Mouse (Mus musculus) C2C12 (cell line): Measurements from ENCODE around the gene Dtl.

Experiments used
- CTCF ChIP-seq: IDR thresholded peaks from one replicate; pipeline ENCODE4 v1.5.1; 2011; ENCODE audit not compliant: control insufficient read depth, insufficient read depth, insufficient read length
- MAX ChIP-seq: IDR thresholded peaks from one replicate; pipeline ENCODE4 v1.6.1; 2011; ENCODE audit warnings: mild to moderate bottlenecking, control low read depth
- MYOD1 ChIP-seq: IDR thresholded peaks from one replicate; pipeline ENCODE4 v1.6.1; 2011; ENCODE audit warnings: low read depth; ENCODE audit not compliant: control insufficient read depth, insufficient read length
- MYOG ChIP-seq: IDR thresholded peaks from one replicate; pipeline ENCODE4 v1.6.1; 2011; ENCODE audit not compliant: control insufficient read depth, insufficient read length; ENCODE audit errors: extremely low read depth
- USF1 ChIP-seq: IDR thresholded peaks from one replicate; pipeline ENCODE4 v1.6.1; 2011; ENCODE audit warnings: low read depth, mild to moderate bottlenecking, control low read depth, moderate library complexity

DNA sequence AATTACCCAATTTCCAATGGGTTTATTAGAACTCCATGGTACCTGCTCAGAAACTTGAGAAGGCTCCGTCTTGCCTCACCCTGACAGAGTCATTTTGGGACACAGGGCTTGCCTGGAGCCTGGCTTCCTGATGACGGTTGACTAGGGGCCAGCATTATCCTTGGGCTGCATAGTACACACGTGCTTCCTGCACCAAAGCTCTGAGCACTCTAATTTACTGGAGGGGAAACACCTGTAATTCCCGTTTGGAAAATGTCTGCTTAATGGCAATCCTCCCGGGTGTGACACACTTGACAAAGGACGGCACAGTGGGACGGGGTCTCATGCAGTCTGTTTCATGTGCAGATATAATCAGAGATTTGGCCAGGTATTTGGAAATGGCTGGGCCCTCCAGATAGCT is 84.9 kb downstream of the Dtl start:
- no peak for TF ChIP-seq MAX
- no peak for TF ChIP-seq CTCF
- TF ChIP-seq USF1, result no peak
- no peak for TF ChIP-seq MYOG
- TF ChIP-seq MYOD1, result no peak
